Mouse (Mus musculus): ENCODE data around the gene Mcmbp. TPM values are rescaled to one million over a fixed set of nuclear protein-coding genes. Genes with fewer than 3 reads are reported as not detected.

Gene Mcmbp
- total RNA-seq, 2 experiments from 2014 or later = 16.3 to 18.5 TPM

Other genes starting within 250 kb of the Mcmbp start
- 100 to 1,000 TPM; 111 to 112 TPM for gene Bag3, start 216.9 kb downstream of the Mcmbp start, total RNA-seq (2021)
- gene Inpp5f, start 129.2 kb downstream of the Mcmbp start, total RNA-seq (2021) = 1 to 10 TPM; 4.4 to 4.8 TPM
- gene Sec23ip, start 4.4 kb upstream of the Mcmbp start, total RNA-seq (2021) = 10 to 100 TPM; 17.4 to 22.6 TPM

Measured in gastrocnemius, postnatal 14 days (tissue).